Mouse (Mus musculus): ENCODE data around the gene Tmem72.

DNA sequence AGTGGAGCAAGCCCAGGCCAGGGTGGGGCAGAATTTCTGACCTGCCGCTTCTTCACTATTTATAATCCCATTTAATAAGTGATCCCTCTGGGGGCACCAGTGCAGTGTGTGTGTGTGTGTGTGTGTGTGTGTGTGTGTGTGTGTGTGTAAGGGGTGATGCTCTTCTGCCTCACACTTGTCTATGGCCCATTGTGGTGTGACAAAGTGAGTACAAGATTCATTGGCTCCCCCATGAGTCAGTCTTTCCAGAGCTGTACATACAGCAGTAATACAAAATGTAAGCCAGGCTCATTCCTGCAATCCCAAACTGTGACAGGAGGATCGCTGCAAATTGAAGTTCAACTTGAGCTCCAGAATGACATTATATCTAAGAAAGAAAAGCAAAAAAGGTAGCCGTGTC is 51.9 kb downstream of the Tmem72 start:
- TF ChIP-seq CTCF (IDR thresholded peaks at IDR 0.05; ENCODE audit: control insufficient read depth, insufficient read depth, insufficient replicate concordance, low read depth, low read length) (no peak), POLR2A (IDR thresholded peaks at IDR 0.05; ENCODE audit: control insufficient read depth, low read depth, low read length) (no peak)
